Comparison of ENCODE assay signal across 22 mouse cellular contexts in genomic region chr2:171586853-171587220, GRCm38 (mm10).
DNase-seq lines count a peak whose midpoint lies in the region; ATAC-seq lines count a peak whose summit lies in the region.
"Had no signal": no experiment of that assay in that cellular context is flagged by ENCODE, and none has a peak within 500 bp of the region (broad histone marks: within the 10 kb centered on the region; RNA-seq: fewer than 3 reads in every experiment).

No protein-coding gene starts in this region.

- H3K4me3 ChIP-seq in hindbrain, embryonic 10.5 days = no peak overlapping the region
- H3K4me3 ChIP-seq in hindbrain, embryonic 16.5 days (ENCODE audit: low read length) = no peak overlapping the region
- H3K4me3 ChIP-seq in neural tube, embryonic 12.5 days = no peak overlapping the region
- no peak overlapping the region for H3K4me3 ChIP-seq in neural tube, embryonic 15.5 days (replicated peaks)
- H3K4me3 ChIP-seq in forebrain, embryonic 11.5 days (ENCODE audit: low read depth, low read length) = no peak overlapping the region
- H3K4me3 ChIP-seq: embryonic facial prominence, embryonic 15.5 days; forebrain, embryonic 15.5 days; hindbrain, embryonic 13.5 days; left cerebral cortex, adult 2 months; neural tube, embryonic 13.5 days; stomach, embryonic 15.5 days had no signal

- peaks cover 11% of the 10 kb centered on the region for H3K27me3 ChIP-seq in hindbrain, embryonic 10.5 days (ENCODE audit: insufficient read depth, poor library complexity, severe bottlenecking)
- no peaks in the 10 kb centered on the region for H3K27me3 ChIP-seq in hindbrain, embryonic 16.5 days (replicated peaks; ENCODE audit: control insufficient read depth, insufficient read depth, low read length)
- no peaks in the 10 kb centered on the region for H3K27me3 ChIP-seq in neural tube, embryonic 12.5 days (replicated peaks)
- no peaks in the 10 kb centered on the region for H3K27me3 ChIP-seq in neural tube, embryonic 15.5 days (replicated peaks)
- peaks cover 7% of the 10 kb centered on the region; the same call in 1 of the 2 replicates for H3K27me3 ChIP-seq in forebrain, embryonic 11.5 days (ENCODE audit: control insufficient read depth, insufficient read depth, low read length)
- H3K27me3 ChIP-seq: embryonic facial prominence, embryonic 15.5 days; hindbrain, embryonic 13.5 days; neural tube, embryonic 13.5 days; stomach, embryonic 15.5 days had no signal

- H3K9ac ChIP-seq in hindbrain, embryonic 16.5 days (ENCODE audit: low read depth, low read length) = no peak overlapping the region
- H3K9ac ChIP-seq in neural tube, embryonic 12.5 days = no peak overlapping the region
- H3K9ac ChIP-seq in neural tube, embryonic 15.5 days (replicated peaks) = no peak overlapping the region
- H3K9ac ChIP-seq in forebrain, embryonic 11.5 days (ENCODE audit: low read length) = no peak overlapping the region
- H3K9ac ChIP-seq: embryonic facial prominence, embryonic 15.5 days; forebrain, embryonic 15.5 days; hindbrain, embryonic 13.5 days; neural tube, embryonic 13.5 days; stomach, embryonic 15.5 days had no signal

- H3K36me3 ChIP-seq in hindbrain, embryonic 10.5 days = no peaks in the 10 kb centered on the region
- H3K36me3 ChIP-seq in hindbrain, embryonic 16.5 days (ENCODE audit: control insufficient read depth, insufficient read depth, low read length) = no peaks in the 10 kb centered on the region
- H3K36me3 ChIP-seq in neural tube, embryonic 12.5 days = no peaks in the 10 kb centered on the region
- H3K36me3 ChIP-seq in neural tube, embryonic 15.5 days = no peaks in the 10 kb centered on the region
- H3K36me3 ChIP-seq in forebrain, embryonic 11.5 days (ENCODE audit: control insufficient read depth, insufficient read depth, low read length) = no peaks in the 10 kb centered on the region
- H3K36me3 ChIP-seq: embryonic facial prominence, embryonic 15.5 days; forebrain, embryonic 15.5 days; hindbrain, embryonic 13.5 days; neural tube, embryonic 13.5 days; stomach, embryonic 15.5 days had no signal

- no peak for ATAC-seq in hindbrain, embryonic 16.5 days
- peak; percentile 12; the same call in 1 of the 2 replicates for ATAC-seq in neural tube, embryonic 12.5 days (ENCODE audit: low FRiP score, low read depth)
- 0 out of 2 replicates have a peak, but pooled peaks have one; percentile 24 for ATAC-seq in neural tube, embryonic 15.5 days (ENCODE audit: low FRiP score)
- ATAC-seq in forebrain, embryonic 11.5 days (replicated peaks; ENCODE audit: low FRiP score) = no peak
- ATAC-seq: activated CD4-positive, CD25-positive, alpha-beta regulatory T cell, adult 4 months; inflammation-experienced regulatory T-cells, adult 6 months had no signal

- H3K9me3 ChIP-seq in hindbrain, embryonic 10.5 days = no peaks in the 10 kb centered on the region
- H3K9me3 ChIP-seq in hindbrain, embryonic 16.5 days (ENCODE audit: control insufficient read depth, low read length) = no peaks in the 10 kb centered on the region
- no peaks in the 10 kb centered on the region for H3K9me3 ChIP-seq in neural tube, embryonic 12.5 days
- H3K9me3 ChIP-seq in neural tube, embryonic 15.5 days (replicated peaks) = no peaks in the 10 kb centered on the region
- H3K9me3 ChIP-seq in forebrain, embryonic 11.5 days (ENCODE audit: control insufficient read depth, low read length) = no peaks in the 10 kb centered on the region
- H3K9me3 ChIP-seq: embryonic facial prominence, embryonic 15.5 days; forebrain, embryonic 15.5 days; hindbrain, embryonic 13.5 days; neural tube, embryonic 13.5 days; stomach, embryonic 15.5 days had no signal

- WGBS in hindbrain, embryonic 10.5 days = 93% methylated on average over 4 of the region's 4 CpGs
- 95% methylated on average over 4 of the region's 4 CpGs for WGBS in hindbrain, embryonic 16.5 days
- 95% methylated on average over 4 of the region's 4 CpGs for WGBS in neural tube, embryonic 12.5 days
- WGBS in neural tube, embryonic 15.5 days = 94% methylated on average over 4 of the region's 4 CpGs
- 95% methylated on average over 4 of the region's 4 CpGs for WGBS in forebrain, embryonic 11.5 days

- 0 out of 2 replicates have a peak overlapping the region, but pooled peaks have one; percentile 78 for H3K27ac ChIP-seq in hindbrain, embryonic 10.5 days
- H3K27ac ChIP-seq in hindbrain, embryonic 16.5 days (ENCODE audit: low read depth, low read length) = no peak overlapping the region
- H3K27ac ChIP-seq in neural tube, embryonic 12.5 days = no peak overlapping the region
- H3K27ac ChIP-seq in neural tube, embryonic 15.5 days (replicated peaks) = no peak overlapping the region
- H3K27ac ChIP-seq in forebrain, embryonic 11.5 days (ENCODE audit: low read depth, low read length) = no peak overlapping the region
- H3K27ac ChIP-seq: embryonic facial prominence, embryonic 15.5 days; forebrain, embryonic 15.5 days; left cerebral cortex, adult 2 months; neural tube, embryonic 13.5 days; stomach, embryonic 15.5 days had no signal

- no peak for DNase-seq in hindbrain, embryonic 10.5 days (ENCODE audit: low spot score)
- no peak for DNase-seq in neural tube, embryonic 10.5 days (ENCODE audit: extremely low spot score, low spot score)
- peak; percentile 19 for DNase-seq in kidney, postnatal 10 days
- no peak for DNase-seq in forebrain, embryonic 11.5 days (ENCODE audit: low spot score)
- no peak for DNase-seq in layer of hippocampus, adult 9-11 months
- DNase-seq: adrenal gland, postnatal 10 days; cerebellum, adult 18-20 months; cerebellum, postnatal 36 days; thymus, postnatal 25 days had no signal

- peaks cover 22% of the 10 kb centered on the region for H3K4me1 ChIP-seq in hindbrain, embryonic 10.5 days (replicated peaks)
- peaks cover 8% of the 10 kb centered on the region; the same call in 1 of the 2 replicates for H3K4me1 ChIP-seq in hindbrain, embryonic 16.5 days (ENCODE audit: control insufficient read depth, insufficient read depth, low read depth, low read length)
- peaks cover 9% of the 10 kb centered on the region for H3K4me1 ChIP-seq in neural tube, embryonic 12.5 days
- H3K4me1 ChIP-seq in neural tube, embryonic 15.5 days = peaks cover 12% of the 10 kb centered on the region
- H3K4me1 ChIP-seq in forebrain, embryonic 11.5 days (replicated peaks; ENCODE audit: control insufficient read depth, insufficient read depth, low read length) = no peaks in the 10 kb centered on the region
- H3K4me1 ChIP-seq: embryonic facial prominence, embryonic 15.5 days; forebrain, embryonic 15.5 days; stomach, embryonic 15.5 days had no signal

- no peak overlapping the region for H3K4me2 ChIP-seq in hindbrain, embryonic 16.5 days (ENCODE audit: low read length)
- no peak overlapping the region for H3K4me2 ChIP-seq in neural tube, embryonic 12.5 days (replicated peaks)
- H3K4me2 ChIP-seq in neural tube, embryonic 15.5 days = no peak overlapping the region
- no peak overlapping the region for H3K4me2 ChIP-seq in forebrain, embryonic 11.5 days (ENCODE audit: low read depth, low read length, severe bottlenecking)
- H3K4me2 ChIP-seq: embryonic facial prominence, embryonic 15.5 days; forebrain, embryonic 15.5 days; heart, embryonic 11.5 days; hindbrain, embryonic 13.5 days; midbrain, embryonic 11.5 days; stomach, embryonic 15.5 days had no signal

Comparison
In these comparisons a context has a peak if more than half of its experiments do, and no peak if none do; other contexts are left out.
1. ATAC-seq: peak in neural tube, embryonic 12.5 days (single experiment) and neural tube, embryonic 15.5 days (single experiment); none in hindbrain, embryonic 16.5 days (single experiment) and forebrain, embryonic 11.5 days (single experiment).